Mouse (Mus musculus) E14TG2a.4 (cell line): ENCODE measurements around the gene Ndufb10.

Experiments
- CTCF ChIP-seq: conservative IDR thresholded peaks from 2 replicates; pipeline ENCODE4 v1.5.1; 2014; ENCODE audit warnings: low read length
- POU5F1 ChIP-seq: IDR thresholded peaks from 2 replicates; pipeline ENCODE4 v1.6.1; 2014; ENCODE audit warnings: low read length, borderline replicate concordance

DNA sequence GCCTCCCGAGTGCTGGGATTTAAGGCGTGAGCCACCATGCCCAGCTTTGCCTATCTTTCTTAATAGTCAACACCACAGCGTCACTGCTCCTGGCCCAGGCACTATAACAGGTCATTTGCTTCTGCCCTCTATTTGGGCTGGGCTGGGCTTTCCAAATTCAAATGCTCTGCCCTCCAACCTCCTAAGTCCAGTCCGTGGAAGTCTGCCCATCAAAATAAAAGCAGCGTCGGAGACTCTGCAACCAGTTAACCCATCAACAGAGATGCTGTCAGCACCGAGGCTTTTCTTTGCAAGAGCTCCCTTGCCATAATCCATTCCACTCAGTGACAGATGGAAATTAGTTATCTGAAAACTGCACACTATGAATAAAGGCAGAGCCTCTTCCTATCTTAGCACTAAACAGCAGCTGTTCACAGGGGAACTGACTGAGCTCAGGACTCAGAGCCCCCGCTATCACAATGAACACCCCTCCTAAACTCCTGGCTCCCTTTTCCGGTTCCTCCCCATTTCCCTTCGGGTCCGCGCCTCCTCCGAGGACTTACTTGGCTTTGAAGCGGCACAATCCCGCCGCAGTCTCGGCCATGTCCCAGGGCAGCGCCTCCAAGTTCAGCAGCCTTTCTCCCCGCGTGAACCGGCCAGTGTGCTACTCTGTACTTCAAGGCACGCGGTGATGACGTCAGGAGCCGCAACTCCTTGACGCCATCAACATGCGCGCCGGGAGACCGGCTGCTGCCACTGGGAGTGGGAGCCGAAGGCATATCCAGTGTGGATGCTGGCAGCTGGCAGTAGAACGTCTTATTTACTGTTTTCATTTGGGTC, 17.1 kb downstream of the Ndufb10 start, which contains the start of gene Tbl3:
- no peak for TF ChIP-seq CTCF
- no peak for TF ChIP-seq POU5F1
